Mouse (Mus musculus) heart, postnatal 14 days (tissue): ENCODE measurements around the gene Mmp9. TPM values are rescaled to one million over a fixed set of nuclear protein-coding genes. Genes with fewer than 3 reads are reported as not detected.

Experiments used
- DNase-seq, 2 experiments: peaks; one replicate each; pipeline ENCODE4 v3.0.0; 2021 to 2022
- intact Hi-C: fragments of 180-260 bp; cut with DNase I; formaldehyde crosslinking; loops from one replicate; pipeline ENCODE4 v1.15.1; 2025
- total RNA-seq, 2 experiments: library from RNA; stranded (reverse); gene quantifications; 2 replicates each; pipeline ENCODE4 v1.2.3; 2021

Gene Mmp9
- total RNA-seq, 2 experiments from 2014 or later = 0.43 to 0.63 TPM

DNA sequence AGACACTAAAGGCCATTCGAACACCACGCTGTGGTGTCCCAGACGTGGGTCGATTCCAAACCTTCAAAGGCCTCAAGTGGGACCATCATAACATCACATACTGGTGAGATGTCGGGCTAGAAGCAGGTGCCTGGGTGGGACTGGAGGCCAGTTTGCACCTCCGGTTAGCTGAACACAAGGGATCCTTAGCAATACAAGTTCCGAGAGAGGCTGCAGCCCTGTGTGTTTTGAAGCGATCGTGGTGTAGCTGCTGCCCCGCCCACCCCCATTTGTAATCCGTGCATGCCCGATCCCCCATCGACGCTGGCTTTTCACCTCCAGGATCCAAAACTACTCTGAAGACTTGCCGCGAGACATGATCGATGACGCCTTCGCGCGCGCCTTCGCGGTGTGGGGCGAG lies 8.4 kb downstream of the Mmp9 start:
- DNase-seq = no peak
- intact Hi-C loops = no loop called here

DNA sequence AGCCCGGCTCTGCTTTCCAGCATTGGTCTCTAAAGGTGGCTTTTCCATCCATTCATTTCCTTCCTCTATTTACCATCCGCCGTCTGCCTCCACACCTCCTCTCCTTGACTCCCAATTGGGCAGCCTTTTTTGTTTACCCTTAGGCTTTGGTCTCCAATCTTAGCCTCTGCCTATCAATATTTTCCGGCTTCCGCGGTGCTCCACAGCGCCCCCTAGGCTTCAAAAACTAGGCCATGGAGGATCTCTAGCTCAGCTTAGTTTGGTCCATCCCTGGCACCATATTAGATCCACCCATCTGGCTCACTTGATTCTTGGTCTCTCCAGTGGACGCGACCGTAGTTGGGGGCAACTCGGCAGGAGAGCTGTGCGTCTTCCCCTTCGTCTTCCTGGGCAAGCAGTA lies 9.9 kb downstream of the Mmp9 start:
- intact Hi-C loops = no loop called here
- no peak for DNase-seq

DNA sequence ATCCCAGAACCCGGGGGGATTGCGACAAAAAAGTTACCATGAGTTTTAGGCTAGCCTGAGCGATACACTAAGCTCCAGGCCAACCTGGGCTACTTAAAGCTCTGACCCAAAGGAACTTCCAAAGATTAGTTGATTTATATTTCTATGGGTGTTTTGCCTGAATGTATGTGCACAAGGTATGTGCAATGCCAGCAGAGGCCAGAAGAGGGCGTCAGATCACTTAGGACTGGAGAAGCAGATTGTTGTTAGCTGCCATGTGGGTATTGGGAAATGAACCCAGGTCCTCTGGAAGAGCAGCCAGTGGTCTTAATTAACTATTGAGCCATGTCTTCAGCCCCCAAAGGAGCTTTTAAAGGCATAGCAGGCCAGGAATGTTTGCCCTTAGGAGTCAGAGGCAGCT lies 11.2 kb downstream of the Mmp9 start:
- no peak for DNase-seq
- intact Hi-C loops = no loop called here

DNA sequence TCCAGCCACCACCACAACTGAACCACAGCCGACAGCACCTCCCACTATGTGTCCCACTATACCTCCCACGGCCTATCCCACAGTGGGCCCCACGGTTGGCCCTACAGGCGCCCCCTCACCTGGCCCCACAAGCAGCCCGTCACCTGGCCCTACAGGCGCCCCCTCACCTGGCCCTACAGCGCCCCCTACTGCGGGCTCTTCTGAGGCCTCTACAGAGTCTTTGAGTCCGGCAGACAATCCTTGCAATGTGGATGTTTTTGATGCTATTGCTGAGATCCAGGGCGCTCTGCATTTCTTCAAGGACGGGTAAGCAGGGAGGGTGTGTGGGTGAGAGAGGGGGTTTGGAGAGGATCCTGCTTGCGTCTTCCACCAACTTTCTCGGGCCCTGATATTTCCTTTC lies 11.9 kb downstream of the Mmp9 start:
- DNase-seq = no peak
- intact Hi-C loops = no loop called here

DNA sequence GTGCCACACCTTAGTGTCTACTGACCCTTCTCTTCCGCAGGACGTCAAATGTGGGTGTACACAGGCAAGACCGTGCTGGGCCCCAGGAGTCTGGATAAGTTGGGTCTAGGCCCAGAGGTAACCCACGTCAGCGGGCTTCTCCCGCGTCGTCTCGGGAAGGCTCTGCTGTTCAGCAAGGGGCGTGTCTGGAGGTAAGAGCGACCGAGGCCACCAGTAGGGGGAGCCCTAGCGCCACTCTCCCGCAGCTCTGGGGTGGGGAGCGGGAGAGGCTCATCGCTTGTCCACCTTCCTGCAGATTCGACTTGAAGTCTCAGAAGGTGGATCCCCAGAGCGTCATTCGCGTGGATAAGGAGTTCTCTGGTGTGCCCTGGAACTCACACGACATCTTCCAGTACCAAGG lies 12.6 kb downstream of the Mmp9 start:
- DNase-seq = peak; percentile 83 to 87
- intact Hi-C loops = no loop called here

DNA sequence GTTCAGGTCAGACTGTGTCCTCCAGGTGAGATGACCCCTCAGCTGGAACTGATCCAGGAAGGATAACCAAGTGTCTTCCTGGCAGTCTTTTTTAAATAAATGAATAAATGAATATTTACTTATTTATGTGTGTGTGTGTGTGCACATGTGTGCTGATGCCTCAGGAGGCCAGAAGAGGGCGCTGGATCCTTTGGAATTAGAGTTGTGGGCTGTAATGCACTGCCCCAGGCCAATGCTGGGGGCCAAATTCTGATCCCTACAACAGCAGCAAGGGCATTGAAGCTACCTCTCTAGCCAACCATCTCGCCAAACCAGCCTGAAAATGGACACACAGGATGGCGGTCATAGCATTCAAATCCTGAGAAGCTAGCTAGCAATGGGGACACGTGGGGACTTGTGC lies 15.1 kb downstream of the Mmp9 start:
- no peak for DNase-seq
- intact Hi-C loops = no loop called here

DNA sequence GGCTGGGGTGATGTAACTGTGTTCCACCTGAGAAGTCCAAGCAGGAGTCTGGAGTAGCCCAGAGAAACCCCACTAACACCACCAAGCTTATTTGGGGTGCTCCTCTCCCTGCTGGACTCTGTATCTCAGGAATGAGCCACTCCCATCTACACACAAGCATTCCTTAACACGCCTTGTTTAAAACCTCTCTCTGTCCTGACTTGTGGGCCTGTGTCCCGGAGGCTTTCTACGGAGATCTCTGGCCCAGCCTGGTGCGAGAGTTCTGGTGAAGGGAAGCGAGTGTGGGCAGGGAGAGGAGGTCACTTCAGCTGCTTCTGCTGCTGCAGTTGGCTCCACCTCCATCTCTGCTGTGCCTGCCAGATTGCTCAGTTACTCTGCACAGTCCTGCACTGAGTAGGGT lies 15.6 kb downstream of the Mmp9 start:
- DNase-seq = no peak
- intact Hi-C loops = no loop called here

DNA sequence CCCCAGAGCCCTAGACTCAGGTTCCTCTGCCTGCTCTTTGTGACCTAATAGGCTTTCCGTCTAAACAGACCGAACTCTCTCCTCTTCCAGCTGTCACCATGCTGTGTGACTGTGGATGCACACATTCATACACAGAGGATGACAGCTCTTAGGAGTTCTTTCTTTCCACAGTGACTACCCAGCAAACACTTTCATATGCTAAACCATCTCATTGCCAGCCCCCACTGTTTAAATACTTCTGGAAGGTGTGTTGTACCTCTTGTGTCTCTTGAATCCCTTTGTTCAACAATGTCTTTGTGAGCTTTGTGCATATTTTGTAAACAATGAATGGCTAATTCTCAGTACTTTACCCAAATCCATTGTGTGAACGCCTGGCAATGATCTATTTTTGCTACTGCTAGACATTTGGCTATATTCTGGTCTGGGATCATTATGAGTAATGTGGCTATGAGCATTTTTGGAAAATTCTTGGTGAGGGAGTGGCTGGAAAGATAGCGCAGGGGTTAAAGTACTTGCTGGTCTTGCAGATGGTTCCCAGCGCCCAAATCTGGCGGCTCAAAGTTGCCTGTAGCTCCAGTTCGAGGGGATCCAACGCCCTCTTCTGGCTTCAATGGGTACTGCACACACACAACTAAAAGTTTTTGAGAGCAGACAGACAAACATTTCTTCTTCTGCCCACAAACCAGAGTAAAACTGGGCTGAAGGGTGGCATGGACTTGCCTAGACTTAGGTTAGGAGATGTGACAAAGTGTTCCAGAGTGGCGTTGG lies 17.2 kb downstream of the Mmp9 start:
- intact Hi-C loops = no loop called here
- no peak for DNase-seq

DNA sequence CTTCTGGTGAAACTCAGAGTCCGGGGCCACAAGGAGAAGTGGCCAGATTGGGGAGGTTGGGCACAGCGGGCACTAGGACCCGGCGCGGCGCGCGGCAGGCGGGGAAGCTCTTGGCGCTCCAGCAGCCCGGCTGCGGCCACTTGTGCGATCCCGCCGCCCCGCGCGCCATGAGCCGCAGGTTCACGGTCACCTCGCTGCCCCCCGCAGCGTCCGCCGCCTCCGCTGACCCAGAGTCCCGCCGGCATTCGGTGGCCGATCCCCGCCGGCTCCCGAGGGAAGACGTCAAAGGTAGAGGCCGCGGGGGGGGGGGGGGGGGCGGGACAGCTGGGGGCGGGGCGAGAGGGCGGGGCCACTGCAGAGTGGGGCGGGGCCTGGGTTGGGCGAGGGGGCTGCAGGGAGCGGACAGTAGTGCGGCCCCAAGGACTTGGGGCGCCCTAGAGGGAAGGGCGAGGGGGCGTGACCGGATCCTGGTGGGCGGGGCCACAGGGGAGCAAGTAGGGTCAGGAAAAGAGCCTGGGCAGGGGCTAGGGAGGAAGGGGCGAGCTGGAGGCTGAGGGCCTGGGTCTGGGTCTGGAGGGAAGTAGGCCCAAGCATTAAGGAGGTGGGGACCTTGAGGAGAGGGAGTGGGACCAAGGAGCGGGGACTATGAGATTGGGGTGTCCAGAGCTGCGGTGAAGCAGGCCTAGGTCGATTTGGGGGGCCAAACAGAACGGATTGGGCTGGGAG lies 20.3 kb downstream of the Mmp9 start, which contains the start of gene Slc12a5:
Slc12a5 (plus strand) TSS at position 87 of the 726 bp plus-strand sequence.
- intact Hi-C loops = loop anchor here (2.0 to 5.0 kb wide), 4 partner anchors 74 to 401 kb away; partner anchors contain the start of gene Ncoa5
- DNase-seq = peak; percentile 51 to 67

DNA sequence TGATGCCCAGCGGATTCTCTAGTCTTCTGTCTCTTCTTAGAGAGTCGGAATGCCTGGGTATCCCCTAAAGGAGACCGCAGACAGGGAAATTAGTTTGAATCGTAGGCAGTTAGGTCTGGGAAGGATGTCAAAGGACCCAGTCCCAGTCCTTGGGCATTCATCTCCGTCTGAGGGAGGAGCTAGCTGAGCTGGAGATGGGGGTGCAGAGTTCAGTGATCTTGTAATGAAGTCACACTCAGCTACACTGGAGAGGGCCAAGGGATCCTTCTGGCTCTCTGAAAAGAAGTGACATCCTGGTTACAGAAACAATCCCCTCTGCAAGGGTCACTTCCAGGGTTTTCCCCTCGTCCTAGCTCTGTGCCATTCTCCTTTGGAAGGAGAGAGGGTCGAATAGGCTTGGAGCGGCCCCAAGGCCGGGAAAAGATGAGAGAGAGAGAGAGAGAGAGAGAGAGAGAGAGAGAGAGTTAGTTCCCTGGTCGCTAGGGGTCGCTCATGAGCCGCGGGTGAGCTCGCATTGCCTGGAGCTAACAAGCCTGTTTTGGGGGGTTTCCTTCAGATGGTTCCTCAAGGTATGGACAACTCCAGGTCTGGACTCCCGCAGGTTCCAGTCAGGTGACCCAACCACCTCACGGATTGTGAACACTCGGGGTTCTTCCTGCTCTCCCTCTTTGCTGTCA lies 21.1 kb downstream of the Mmp9 start:
- DNase-seq = peak; percentile 67 to 76
- intact Hi-C loops = loop anchor here (2.0 to 5.0 kb wide), 4 partner anchors 73 to 401 kb away; partner anchors contain the start of gene Ncoa5

DNA sequence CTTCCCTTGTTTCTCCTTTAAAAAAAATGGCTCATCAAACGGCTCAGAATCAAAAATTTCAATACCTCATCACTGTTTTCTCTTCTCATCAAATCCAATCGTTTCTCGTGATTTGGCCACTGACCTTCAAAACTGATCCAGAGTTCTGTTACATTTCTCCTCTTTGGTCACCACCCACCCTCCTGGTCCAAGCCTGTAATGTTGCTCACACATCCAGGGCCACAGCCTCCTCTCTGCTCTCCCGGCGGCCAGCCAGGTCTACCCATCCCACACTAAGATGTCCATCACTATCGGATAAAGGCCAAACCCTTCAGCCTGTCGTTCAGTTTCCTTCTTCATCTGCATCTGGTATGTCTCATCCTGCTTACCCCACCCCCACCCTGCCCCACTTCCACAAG lies 21.6 kb downstream of the Mmp9 start:
- intact Hi-C loops = loop anchor here (5.0 kb wide), 3 partner anchors 150 to 400 kb away; no protein-coding TSS in a partner anchor
- DNase-seq = no peak

DNA sequence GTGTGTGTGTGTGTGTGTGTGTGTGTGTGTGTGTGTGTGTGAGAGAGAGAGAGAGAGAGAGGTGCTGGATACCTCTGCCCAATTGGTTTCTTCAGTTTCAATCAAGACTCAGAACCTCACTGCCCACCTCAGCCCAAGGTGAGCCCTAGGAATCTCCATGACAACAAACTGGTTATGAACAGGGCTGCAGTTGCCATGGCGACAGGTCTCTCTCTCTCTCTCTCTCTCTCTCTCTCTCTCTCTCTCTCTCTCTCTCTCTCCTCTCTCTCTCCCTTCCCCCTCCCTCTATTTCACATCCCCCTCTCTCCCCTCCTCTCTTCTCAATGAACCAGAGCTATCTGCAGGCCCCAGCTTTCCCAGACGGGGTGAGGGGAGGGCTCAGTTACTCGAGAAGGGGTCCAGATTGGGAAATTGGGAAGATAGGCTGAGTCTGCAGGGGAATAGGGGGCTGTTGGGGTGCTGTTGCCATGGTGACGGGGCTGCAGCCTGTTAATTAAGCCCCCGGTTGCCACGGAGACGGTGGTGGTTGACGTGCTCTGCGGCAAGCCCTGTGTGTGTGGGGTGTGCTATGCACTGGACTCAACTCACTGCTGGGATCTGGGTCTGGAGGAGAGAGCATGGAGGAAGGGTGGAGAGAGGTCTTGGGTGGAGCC lies 23.8 kb downstream of the Mmp9 start:
- no peak for DNase-seq
- intact Hi-C loops = loop anchor here (5.0 kb wide), 3 partner anchors 148 to 398 kb away; no protein-coding TSS in a partner anchor

DNA sequence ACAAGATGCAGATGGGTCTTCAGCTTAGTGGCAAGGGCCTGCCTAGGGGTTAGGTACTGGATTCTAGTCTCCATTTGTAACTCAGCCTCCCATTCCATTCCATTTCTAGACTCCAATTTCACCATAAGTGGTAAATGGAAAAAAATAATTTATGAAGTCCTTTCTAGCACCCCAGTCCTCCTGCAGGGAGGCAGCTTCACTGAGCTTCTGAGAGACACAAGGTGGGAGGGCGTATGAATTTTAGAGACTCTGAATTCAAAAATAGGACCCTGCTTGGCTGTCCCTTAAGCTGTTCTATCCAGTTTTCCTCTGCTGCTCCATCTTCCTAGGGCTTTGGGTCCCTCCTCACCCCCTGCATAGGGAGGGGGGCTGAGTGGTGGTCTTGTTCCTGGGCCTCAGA lies 24.4 kb downstream of the Mmp9 start:
- intact Hi-C loops = loop anchor here (5.0 kb wide), 3 partner anchors 147 to 397 kb away; no protein-coding TSS in a partner anchor
- no peak for DNase-seq

DNA sequence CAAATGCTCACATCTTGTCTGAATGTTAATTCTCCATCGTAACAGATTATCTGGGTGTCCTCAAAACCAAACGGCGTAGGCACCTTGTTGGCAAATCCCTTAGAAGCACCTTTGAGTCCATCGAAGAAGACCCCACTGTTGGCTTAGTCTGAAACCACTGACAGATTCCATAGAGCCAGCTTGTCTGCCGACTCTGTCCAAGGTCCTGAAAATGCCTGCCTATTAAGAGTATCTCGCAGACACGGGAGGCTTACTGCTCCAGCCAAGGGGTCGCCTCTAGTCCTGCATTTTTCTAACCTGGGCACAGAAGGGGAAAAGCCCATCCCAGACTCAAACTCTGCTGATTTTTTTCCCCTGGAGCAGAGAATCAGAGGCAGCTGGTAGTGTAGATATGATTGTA lies 25.8 kb downstream of the Mmp9 start:
- intact Hi-C loops = no loop called here
- peak; percentile 38 to 66 for DNase-seq

DNA sequence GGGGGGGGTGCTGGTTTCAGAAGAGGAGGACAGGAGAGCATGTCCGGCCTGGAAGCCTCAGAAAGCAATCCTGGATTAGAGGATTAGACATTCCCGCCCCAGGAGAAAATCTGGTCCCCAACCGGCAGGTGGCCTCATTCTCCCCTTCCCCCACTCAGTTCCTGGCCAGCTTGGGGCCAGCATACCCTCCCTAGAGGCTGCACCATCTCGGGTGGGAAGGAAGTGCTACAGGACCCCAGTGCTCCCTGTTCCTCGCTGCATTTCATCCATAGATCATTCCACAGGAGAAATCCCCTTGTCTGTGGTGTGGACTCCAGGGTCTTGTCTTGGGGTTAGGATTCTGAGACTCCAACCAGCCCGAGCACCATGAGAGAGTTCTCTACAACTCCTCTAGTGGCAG lies 26.6 kb downstream of the Mmp9 start:
- intact Hi-C loops = no loop called here
- DNase-seq = no peak

DNA sequence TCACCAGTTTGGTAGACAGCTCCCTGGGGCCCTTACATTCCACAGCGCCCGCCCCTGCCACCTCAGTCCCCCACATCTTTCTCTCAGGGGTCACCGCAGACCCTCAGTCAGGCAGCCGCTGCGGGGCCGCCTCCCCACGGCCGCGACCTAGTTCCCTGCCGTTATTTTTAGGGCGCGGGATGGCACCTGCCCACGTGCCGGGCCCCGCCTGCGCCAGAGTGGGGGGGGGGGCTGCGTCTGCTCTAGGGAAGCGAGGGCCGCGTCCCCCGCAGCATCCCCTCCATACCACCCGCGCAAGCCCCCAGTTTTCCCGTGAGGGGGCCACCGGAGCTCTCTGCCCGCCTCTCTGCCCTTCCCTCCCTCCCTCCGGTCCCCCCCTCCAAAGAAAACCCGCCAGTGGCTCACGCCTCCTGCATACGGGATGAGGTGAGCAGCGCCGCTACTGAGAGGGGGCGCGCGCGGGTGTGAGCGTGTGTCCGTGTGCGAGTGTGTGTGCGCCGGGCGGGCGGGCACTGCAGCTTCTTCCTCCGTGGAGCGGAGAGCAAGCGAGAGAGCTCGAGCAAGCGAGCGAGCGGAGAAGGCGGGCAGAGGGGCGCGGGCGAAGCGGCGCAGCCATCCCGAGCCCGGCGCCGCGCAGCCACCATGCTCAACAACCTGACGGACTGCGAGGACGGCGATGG lies 27.3 kb downstream of the Mmp9 start:
- intact Hi-C loops = no loop called here

DNA sequence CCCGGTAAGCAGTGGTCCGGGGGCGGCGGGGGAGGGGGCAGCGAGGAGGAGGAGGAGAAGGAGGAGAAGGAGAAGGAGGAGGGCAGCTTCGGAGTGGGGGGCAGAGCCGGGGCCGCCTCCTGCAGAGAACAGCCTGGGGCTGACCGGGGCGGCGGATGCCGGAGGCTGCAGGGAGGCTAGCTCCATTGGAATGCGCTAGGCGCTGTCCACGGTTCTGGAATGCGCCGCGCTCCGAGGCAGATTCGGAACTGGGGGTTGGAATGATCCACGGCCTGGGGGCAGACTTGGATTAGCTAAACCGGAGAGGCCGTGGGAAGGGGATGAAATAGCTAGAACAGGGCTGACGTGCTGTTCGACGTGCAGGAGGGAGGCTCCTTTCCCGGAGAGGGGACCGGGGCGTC lies 27.9 kb downstream of the Mmp9 start:
- peak; percentile 81 to 88 for DNase-seq
- intact Hi-C loops = no loop called here

More for the DNA sequence above, 27.3 kb downstream of the Mmp9 start:
- DNase-seq = no peak

DNA sequence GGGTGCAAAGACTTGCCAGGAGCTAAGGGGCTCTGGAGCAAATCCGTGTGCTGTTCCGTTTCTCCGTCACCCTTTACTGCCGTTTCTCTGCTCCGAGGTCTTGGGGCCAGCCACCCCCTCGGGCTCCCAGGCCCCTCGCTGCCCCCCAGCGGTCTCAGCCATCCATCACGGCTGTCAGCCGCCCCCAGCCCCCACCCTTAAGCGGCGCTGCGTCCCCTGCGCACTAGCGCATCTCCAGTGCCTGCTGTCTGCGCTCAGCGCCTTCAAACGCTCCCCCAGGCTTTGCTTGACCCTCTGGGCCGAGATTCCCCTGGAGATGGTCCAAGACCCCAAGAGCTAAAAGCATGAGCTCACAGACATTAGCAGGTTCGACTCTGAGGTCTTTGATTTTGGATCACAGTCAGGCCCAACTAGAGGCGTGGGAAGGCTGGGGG lies 28.8 kb downstream of the Mmp9 start:
- DNase-seq = no peak
- intact Hi-C loops = no loop called here

DNA sequence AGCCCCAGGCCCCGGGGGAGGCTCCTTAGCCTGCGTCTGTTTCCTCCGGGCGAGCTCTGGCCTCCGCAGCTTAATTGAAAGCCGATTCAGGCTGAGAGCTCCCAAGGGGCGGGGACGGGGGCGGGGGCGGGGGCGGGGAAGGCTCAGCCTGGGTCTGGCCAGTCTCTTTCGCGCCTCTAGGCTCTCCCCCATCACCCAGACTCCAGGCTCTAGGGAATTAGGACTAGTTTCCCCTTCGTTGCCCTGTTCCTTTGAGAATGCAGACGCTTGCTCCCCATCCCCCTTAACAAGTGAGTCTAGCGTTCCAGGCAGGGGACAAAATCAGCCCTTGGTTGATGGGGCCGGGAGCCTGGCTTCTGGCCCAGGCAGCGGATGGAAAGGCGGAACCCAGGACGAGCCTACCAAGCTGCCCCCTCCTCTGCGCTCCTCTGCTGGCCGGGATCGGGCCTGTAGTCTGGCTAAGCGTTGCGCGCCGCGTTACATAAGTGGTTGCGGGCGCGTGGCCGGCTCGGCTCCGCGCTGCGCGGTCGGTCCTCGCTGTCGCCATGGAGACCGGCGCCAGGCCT lies 30.1 kb downstream of the Mmp9 start:
- intact Hi-C loops = no loop called here
- DNase-seq = no peak

DNA sequence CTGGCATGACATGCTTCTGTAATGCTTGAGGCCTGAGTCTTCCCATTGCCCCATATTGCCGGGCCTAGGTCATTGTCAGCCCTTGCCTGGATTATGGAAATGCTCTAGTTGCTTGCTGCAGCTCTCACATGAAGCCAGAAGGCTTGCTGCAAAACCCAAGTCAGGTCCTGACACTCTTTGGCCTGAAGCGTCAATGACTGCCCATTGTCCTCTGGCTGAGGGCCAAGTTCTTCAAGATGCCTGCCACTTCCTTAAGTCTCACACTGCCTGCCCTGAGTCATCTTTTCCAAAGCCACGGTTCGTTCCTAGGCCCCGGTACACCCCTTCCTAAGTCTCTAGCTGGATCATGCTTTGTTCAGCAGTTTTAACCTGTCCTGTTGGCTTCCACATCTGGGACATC lies 32.1 kb downstream of the Mmp9 start:
- intact Hi-C loops = no loop called here
- DNase-seq = no peak
